Mouse (Mus musculus) bone marrow macrophage, adult 2 months (primary cell): ENCODE measurements at regions not wholly inside any gene's neighbourhood (a gene's known extent, or its start where the extent isn't known, plus 50 kb on each side); places are given as distances from the start of the nearest gene placed in this dataset.

Experiments used
- CTCF ChIP-seq: IDR thresholded peaks from 2 replicates; pipeline ENCODE4 v1.5.1; 2012; ENCODE audit warnings: low read depth, mild to moderate bottlenecking, low read length, moderate library complexity
- POLR2A ChIP-seq: IDR thresholded peaks from 2 replicates; pipeline ENCODE4 v1.6.1; 2012; ENCODE audit warnings: mild to moderate bottlenecking, low read depth, low read length, borderline replicate concordance

- TF ChIP-seq CTCF (no peak), POLR2A (no peak)
These were observed 116.2 kb downstream of the Nucb2 start for GRCm38 (mm10) chr7:116620381-116620780.
